Mouse (Mus musculus) ES-E14 (cell line): ENCODE data around the gene Cacna1g. TPM values are rescaled to one million over a fixed set of nuclear protein-coding genes. Genes with fewer than 3 reads are reported as not detected.

Experiments
- DNase-seq: peaks from one replicate; pipeline ENCODE4 v3.0.0-alpha.2; 2013; ENCODE audit warnings: low read depth, low spot score
- H3K27ac ChIP-seq: 2 replicates; pipeline ENCODE4 v1.5.1; 2012; ENCODE audit warnings: low read depth, mild to moderate bottlenecking, low read length, moderate library complexity, mixed read lengths; ENCODE audit not compliant: poor library complexity, insufficient read depth, severe bottlenecking
- H3K36me3 ChIP-seq: 2 replicates; pipeline ENCODE4 v1.6.1; 2012; ENCODE audit warnings: mild to moderate bottlenecking, low read length, moderate library complexity, mixed read lengths; ENCODE audit not compliant: control insufficient read depth, poor library complexity, insufficient read depth, severe bottlenecking
- H3K4me1 ChIP-seq, 2 experiments: fragments of 150-350 bp in 1 of 2; sonication (generic) in 1 of 2; 2 replicates each; pipeline ENCODE4 v1.6.1; 2012; ENCODE audit warnings: low read length in 2 of 2, mild to moderate bottlenecking in 1 of 2, mixed read lengths in 1 of 2; ENCODE audit not compliant: control insufficient read depth in 2 of 2, insufficient read depth in 2 of 2, poor library complexity in 1 of 2
- H3K4me3 ChIP-seq, 2 experiments: fragments of 150-350 bp in 1 of 2; sonication (generic) in 1 of 2; 2 replicates each; pipeline ENCODE4 v1.5.1; 2012; ENCODE audit warnings: low read length in 2 of 2, low read depth in 1 of 2, mild to moderate bottlenecking in 1 of 2, mixed read lengths in 1 of 2; ENCODE audit not compliant: insufficient read depth in 1 of 2, poor library complexity in 1 of 2, severe bottlenecking in 1 of 2
- H3K9ac ChIP-seq: 2 replicates; pipeline ENCODE4 v1.6.1; 2012; ENCODE audit warnings: low read depth, mild to moderate bottlenecking, low read length, mixed read lengths; ENCODE audit not compliant: poor library complexity, insufficient read depth, severe bottlenecking
- H3K9me3 ChIP-seq: fragments of 150-350 bp; sonication (generic); 2 replicates; pipeline ENCODE4 v1.6.1; 2012; ENCODE audit warnings: low read depth, mild to moderate bottlenecking, low read length; ENCODE audit not compliant: control insufficient read depth, insufficient read depth
- CHD2 ChIP-seq: IDR thresholded peaks from 2 replicates; pipeline ENCODE4 v1.6.1; 2014; ENCODE audit warnings: mild to moderate bottlenecking, low read depth, low read length, inconsistent platforms
- HCFC1 ChIP-seq: IDR thresholded peaks from 2 replicates; pipeline ENCODE4 v1.6.1; 2012; ENCODE audit warnings: low read length, inconsistent platforms, borderline replicate concordance; ENCODE audit not compliant: insufficient read depth
- MAFK ChIP-seq: IDR thresholded peaks from 2 replicates; pipeline ENCODE4 v1.6.1; 2014; ENCODE audit warnings: mild to moderate bottlenecking, low read depth, low read length, inconsistent platforms; ENCODE audit not compliant: insufficient read depth
- ZC3H11A ChIP-seq: IDR thresholded peaks from 2 replicates; pipeline ENCODE4 v1.6.1; 2012; ENCODE audit warnings: low read depth, mild to moderate bottlenecking, inconsistent platforms, low read length, borderline replicate concordance
- ZNF384 ChIP-seq: IDR thresholded peaks from 2 replicates; pipeline ENCODE4 v1.6.1; 2012; ENCODE audit warnings: low read depth, low read length, inconsistent platforms
- in situ Hi-C, 2 experiments: fragments of 600-800 bp; cut with MboI; formaldehyde crosslinking; loops; one replicate each; pipeline ENCODE4 v1.15.1; 2025; ENCODE audit warnings: low sequenced_read_pairs in 2 of 2, inconsistent platforms in 1 of 2; ENCODE audit not compliant: unreplicated experiment in 2 of 2
- total RNA-seq: library from RNA; depleted of rRNA; stranded (reverse); fragments of 300-350 nt; gene quantifications from 2 replicates; pipeline ENCODE4 v1.2.3, GENCODE M21; 2012

Gene Cacna1g
- total RNA-seq, 1 experiment, result 2.2 TPM

GRCm38 (mm10) chr11:94385977-94386771, 87.8 kb downstream of the Cacna1g start:
- Histone ChIP-seq H3K9ac (no peak overlapping the region), H3K4me1 (no peaks in the 10 kb centered on the region), H3K36me3 (no peaks in the 10 kb centered on the region), H3K4me3 (no peak overlapping the region), H3K27ac (no peak overlapping the region), H3K9me3 (no peaks in the 10 kb centered on the region)
- no peak for DNase-seq
- in situ Hi-C loops, result no loop called here
- TF ChIP-seq MAFK (no peak), HCFC1 (no peak), ZNF384 (no peak), ZC3H11A (no peak), CHD2 (no peak)

DNA sequence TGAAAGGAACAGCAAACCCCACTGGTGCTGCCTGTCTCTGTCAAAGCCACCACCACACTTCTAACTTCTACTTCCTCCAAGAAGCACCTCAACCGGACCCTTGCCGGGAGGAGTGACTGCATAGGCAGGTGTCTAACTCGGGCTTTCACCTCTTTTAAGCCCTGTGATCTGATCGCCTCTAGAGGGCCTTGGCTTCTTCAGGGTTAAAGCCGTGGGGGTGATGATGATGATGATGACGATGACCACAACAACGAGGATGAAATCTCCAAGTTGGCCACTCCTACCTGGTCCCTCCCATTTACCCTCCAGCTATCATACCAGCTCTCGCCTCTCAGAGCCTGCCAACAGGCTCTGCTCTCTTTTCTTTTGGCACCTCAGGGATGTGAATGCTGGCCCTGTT, 94.3 kb downstream of the Cacna1g start:
- TF ChIP-seq ZC3H11A, result no peak
- no peak for TF ChIP-seq CHD2
- no peak for TF ChIP-seq ZNF384
- no peak for TF ChIP-seq HCFC1
- no peak for TF ChIP-seq MAFK
- H3K9ac ChIP-seq, result no peak overlapping the region
- H3K27ac ChIP-seq, result no peak overlapping the region
- no peaks in the 10 kb centered on the region for H3K4me1 ChIP-seq
- no peaks in the 10 kb centered on the region for H3K36me3 ChIP-seq
- in situ Hi-C loops, result no loop called here
- no peaks in the 10 kb centered on the region for H3K9me3 ChIP-seq
- H3K4me3 ChIP-seq, result no peak overlapping the region
- DNase-seq, result no peak

DNA sequence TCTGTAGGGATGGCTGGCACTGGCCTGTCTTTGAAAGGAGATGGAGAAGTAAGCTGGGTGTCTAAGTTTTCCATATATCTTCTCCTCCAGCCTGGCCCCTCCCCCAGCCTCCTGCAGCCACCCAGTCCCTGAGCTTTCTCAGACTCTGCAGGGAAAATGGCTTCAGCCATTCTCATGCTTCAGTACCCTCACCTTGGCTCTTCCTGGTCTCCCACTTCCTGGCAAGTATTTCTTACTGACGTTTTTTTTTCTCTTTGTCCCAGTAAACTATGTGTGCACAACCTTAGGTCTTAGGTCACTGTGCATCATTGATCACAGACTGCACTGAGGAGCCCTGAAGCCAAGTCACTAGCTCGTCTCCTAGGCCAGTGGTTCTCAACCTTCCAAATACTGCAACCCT, 94.9 kb downstream of the Cacna1g start:
- no peak overlapping the region for H3K4me3 ChIP-seq
- TF ChIP-seq ZNF384 (no peak), CHD2 (no peak), MAFK (no peak), HCFC1 (no peak), ZC3H11A (no peak)
- no peaks in the 10 kb centered on the region for H3K4me1 ChIP-seq
- H3K36me3 ChIP-seq, result no peaks in the 10 kb centered on the region
- in situ Hi-C loops, result no loop called here
- DNase-seq, result no peak
- no peak overlapping the region for H3K9ac ChIP-seq
- no peak overlapping the region for H3K27ac ChIP-seq
- H3K9me3 ChIP-seq, result no peaks in the 10 kb centered on the region

- H3K4me1 ChIP-seq, result no peaks in the 10 kb centered on the region
- TF ChIP-seq CHD2, result no peak
- no peak for TF ChIP-seq HCFC1
- TF ChIP-seq ZC3H11A, result no peak
- no peak for TF ChIP-seq MAFK
- no peak for TF ChIP-seq ZNF384
- H3K9me3 ChIP-seq, result no peaks in the 10 kb centered on the region
- no peak overlapping the region for H3K9ac ChIP-seq
- no peak overlapping the region for H3K27ac ChIP-seq
- H3K36me3 ChIP-seq, result no peaks in the 10 kb centered on the region
- DNase-seq, result no peak
- no peak overlapping the region for H3K4me3 ChIP-seq
- in situ Hi-C loops, result no loop called here
Measured at GRCm38 (mm10) chr11:94374276-94374948, 99.6 kb downstream of the Cacna1g start.
